ENCODE assay signal across 9 mouse cellular contexts in the genomic region with DNA sequence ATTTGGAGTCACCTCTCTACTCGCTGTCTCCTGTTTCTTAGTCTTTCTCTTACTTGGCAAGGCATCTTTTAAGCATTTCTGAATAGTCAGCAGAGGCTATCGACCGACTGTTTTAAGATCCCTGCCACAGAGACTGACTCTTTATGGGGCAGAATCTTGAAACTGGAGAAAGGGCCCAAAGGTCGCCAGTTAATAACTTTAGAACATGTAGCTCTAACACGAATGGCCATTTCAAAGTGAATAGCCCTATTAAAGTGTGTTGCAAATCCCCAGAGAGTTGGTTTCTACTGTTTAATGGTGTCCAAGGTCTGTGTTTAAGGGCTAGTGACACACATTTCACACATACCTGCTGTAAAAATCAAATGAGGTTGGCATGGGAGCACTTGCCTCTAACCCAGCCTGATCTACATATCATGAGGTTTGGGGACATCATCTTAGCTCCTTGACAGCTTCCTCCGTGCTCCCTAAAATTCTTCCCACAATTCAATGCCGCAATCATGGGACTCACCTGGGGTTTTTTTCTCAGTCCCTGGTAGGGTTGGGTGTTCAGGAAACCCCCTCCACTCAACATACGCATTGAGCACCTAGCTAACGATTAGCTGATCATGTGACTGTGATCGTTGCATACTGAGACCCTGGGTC.
"Had no signal": no experiment of that assay in that cellular context is flagged by ENCODE, and none has a peak within 500 bp of the region (broad histone marks: within the 10 kb centered on the region; RNA-seq: fewer than 3 reads in every experiment).

No protein-coding gene starts in this region.

- H3K4me2 ChIP-seq: kidney, embryonic 15.5 days; limb, embryonic 15.5 days; liver, embryonic 12.5 days; lung, embryonic 14.5 days; midbrain, embryonic 12.5 days; neural tube, embryonic 15.5 days had no signal

- DNase-seq: left cerebral cortex, postnatal 4 days; thymus, adult 18-20 months had no signal

- H3K4me1 ChIP-seq: kidney, embryonic 15.5 days; limb, embryonic 15.5 days; liver, embryonic 12.5 days; midbrain, embryonic 12.5 days had no signal

- H3K27ac ChIP-seq: kidney, embryonic 15.5 days; limb, embryonic 15.5 days; liver, embryonic 12.5 days; midbrain, embryonic 12.5 days; neural tube, embryonic 15.5 days had no signal

- H3K9me3 ChIP-seq: kidney, embryonic 15.5 days; limb, embryonic 15.5 days; liver, embryonic 12.5 days; midbrain, embryonic 12.5 days; neural tube, embryonic 15.5 days had no signal

- H3K36me3 ChIP-seq: kidney, embryonic 15.5 days; limb, embryonic 15.5 days; liver, embryonic 12.5 days; midbrain, embryonic 12.5 days; neural tube, embryonic 15.5 days had no signal

- H3K4me3 ChIP-seq: kidney, embryonic 15.5 days; limb, embryonic 15.5 days; liver, embryonic 12.5 days; midbrain, embryonic 12.5 days; myocyte; neural tube, embryonic 15.5 days had no signal

- H3K9ac ChIP-seq: kidney, embryonic 15.5 days; limb, embryonic 15.5 days; liver, embryonic 12.5 days; lung, embryonic 14.5 days; midbrain, embryonic 12.5 days; neural tube, embryonic 15.5 days had no signal

- ATAC-seq: liver, embryonic 12.5 days had no signal

- H3K27me3 ChIP-seq: kidney, embryonic 15.5 days; limb, embryonic 15.5 days; liver, embryonic 12.5 days; midbrain, embryonic 12.5 days; neural tube, embryonic 15.5 days had no signal
